Mouse (Mus musculus): Measurements from ENCODE around the gene Zfp677.
"Not testable (repeated sequence)": the region's sequence is repeated elsewhere in the genome, so short reads cannot be mapped to it uniquely, and the experiment has no call there.

The Zfp677 gene

DNA sequence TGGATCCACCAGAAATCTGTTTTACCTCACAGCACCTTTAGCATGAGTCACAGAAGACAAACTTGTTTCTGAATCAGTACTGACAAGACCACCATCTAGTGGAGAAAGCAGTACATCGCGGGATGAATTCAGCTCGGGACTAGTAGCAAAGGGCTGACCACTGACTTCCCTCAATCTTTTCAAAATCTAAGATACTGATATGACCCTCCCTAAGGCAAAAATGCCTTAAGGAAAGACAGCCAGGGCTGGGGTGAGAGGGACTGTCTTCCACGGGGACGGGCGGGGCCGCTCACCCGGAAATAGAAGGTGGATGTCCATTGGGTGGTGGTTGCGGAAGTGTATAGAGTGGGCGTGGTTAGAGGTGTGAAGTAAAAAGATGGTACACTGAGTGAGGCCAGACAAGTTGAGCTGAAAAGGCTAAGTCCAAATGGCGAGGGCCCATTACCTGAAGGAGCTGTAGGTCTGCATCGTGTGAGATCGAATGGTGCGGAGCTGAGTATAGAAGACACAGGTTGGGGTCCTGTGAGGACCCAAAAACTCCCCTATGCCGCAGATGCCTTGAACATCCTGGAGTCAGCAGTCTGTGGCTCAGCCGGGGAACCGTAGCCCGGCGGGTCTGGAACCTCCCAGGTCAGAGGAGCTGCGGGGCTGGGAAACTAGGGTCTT lies at the start of gene Zfp677:
Gene Zfp677 (plus strand): TSS at position 358 of the 666 bp plus-strand sequence.
- peak; percentile 65 to 66 for DNase-seq (ENCODE audit: low spot score in 2 of 2)

DNA sequence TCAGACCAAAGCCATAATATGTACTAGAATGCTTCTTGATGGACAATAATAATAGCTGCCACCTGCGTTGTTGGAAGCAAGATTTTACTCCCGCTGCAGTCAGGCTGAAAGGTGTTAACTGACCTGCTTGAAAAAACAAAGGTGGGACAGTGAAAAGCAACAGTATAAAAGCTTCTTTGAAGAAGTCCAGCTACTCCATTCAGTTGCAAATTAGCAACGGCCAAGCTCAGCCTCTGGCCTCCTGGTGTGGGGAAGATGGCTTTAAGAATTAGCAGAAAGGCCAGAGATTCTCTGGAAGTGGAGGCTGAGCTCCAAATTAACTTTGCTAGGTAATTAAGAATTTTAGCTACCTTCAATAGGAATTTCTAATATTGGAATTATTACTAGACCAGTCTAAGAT lies 15.5 kb upstream of the Zfp677 start:
- not testable (repeated sequence) for DNase-seq (ENCODE audit: low spot score in 2 of 2)

DNA sequence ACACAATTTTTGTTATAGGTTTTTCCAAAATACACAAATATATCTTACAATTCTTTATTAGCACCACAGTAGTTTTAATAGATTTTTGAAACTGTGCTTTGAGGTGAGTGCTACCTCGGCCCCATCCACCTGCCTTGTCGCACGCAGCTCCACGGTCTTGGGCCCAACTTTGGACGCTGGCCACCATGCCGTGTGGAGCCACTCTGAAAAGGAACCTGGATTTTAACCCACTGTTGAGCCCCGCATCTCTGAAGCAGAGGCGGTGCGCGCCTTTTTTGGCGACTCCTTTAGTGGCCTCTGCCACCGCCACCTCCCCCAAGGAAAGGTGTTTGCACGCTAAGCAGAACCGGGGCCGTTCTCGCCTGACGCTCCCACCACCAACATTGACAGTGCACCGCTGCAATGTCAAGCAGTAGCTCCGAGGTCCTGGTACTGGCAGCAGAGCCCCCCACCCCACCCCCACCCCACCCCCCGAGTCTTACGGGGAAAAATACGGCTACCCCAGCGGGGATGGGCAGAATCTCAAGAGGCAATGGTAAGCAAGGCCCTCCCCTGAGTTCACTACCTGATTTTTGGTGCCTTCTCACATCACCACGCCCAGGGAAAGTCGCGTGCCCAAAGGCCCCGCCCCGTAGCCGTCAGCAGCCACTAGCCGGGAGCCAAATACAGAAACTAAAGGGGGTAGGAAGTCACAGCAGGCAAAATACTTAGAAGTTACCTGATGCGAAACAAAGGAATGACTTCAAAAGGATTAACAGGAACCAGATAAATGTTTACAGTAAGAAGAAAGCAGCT lies 13.4 kb upstream of the Zfp677 start:
- peak in 1 of 2 experiments; percentile 19 for DNase-seq (ENCODE audit: low spot score in 2 of 2)

DNA sequence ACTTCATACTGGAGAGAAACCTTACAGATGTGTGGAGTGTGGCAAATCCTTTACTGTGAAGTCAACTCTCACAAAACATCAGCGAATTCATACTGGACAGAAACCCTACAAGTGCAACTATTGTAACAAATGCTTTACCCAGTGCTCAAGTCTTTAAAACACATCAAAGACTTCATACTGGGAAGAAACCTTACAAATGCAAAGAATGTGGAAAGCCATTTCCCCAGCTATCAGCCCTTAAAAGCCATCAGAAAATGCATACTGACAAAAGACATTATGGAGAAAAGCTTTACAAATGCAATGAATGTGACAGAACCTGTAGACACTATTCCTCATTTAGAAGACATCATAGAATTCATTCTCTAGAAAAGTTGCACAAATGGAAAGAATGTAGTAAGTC lies 8.2 kb upstream of the Zfp677 start:
- DNase-seq (ENCODE audit: low spot score in 2 of 2): no peak

DNA sequence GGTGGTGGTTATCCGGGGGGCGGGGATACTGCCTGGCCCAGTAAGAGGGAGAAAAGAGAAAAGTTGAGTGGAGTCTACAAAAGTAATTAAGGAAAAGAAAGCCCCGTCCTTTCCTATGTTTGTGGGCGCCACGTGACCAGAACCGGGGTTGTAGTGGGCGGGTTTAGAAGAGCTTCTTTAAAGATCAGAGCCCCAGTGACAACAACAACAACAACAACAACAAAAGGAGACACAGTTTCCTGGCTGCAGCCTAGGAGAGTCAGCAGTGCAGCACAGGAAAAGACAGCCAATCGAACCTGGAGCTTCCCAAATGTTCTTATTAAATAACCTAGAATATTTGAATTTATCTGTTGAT lies 486 bp downstream of the Zfp677 start:
- DNase-seq (ENCODE audit: low spot score in 2 of 2): peak in 1 of 2 experiments; percentile 15

DNA sequence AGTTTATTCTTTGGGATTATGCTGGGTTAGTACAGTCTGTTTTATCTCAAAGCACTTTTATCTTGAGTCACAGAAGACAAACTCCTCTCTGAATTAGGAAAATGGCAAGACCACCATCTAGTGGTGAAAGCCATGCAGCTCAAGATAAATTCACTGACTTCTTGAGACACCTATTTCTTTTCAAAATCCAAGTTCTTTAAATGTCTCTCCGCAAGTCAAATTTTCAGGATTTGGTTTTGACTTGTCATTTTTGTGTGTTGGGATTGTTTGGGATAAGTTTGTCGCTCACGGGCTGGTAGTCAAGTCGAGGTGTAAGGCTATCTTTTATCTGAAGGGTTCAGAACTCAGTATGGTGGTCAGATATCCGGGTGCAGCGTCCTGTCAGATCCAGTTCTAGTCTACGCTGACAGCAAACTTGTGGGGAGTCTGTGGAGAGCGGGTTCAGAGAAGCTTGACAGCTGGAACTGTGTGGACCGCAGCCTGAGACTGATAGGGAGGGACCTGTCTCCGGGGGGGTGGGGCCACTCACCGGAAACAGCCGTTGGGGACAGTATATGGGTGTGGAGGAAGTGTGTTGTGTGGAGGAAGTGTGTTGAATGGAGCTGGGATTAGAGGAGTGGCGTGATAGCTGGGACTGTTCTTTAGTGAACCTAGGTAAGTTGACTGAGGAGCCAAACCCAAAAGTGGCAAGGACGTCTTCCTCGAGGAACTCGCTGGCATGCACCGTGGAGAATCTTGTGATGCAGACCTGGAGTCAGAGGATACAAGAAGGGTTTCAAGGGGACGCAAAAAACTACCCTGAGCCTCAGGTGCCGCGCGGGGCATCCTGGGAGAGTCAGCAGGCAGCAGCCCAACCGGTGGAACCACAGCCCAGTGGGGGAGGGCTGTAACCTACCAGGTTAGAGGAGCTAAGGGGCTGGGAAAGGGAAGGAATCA lies 39.4 kb downstream of the Zfp677 start, which contains the start of gene Zfp54:
Gene Zfp54 (plus strand): TSS at position 564 of the 936 bp plus-strand sequence.
- DNase-seq (ENCODE audit: low spot score in 2 of 2): peak; percentile 59 to 61

DNA sequence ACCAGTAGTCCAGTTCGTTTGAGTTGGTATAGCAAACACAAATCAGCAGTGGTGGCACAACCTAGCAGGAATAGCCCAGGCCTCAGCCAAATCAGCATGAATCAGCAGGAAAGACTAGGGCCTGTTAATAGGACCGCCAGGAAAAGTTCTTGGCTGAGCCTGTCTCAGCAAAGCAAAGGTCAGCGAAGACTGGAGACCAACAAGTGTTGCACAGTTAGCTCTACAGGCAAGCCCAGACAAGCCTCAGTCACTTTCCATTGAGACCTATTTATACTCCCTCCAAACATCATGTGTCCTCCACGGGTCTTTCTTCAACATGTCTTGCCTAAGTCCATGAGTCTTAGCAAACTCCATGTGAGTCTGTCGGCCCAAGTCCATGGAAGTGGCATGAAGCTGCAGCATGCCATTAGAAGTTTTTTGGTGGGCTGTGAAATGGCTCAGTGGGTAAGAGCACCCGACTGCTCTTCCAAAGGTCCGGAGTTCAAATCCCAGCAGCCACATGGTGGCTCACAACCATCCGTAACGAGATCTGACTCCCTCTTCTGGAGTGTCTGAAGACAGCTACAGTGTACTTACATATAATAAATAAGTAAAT lies 55.4 kb downstream of the Zfp677 start:
- DNase-seq (ENCODE audit: low spot score in 2 of 2): not testable (repeated sequence)
